16 mouse cellular contexts compared by ENCODE assay signal in genomic region chr15:25365503-25365902, GRCm38 (mm10). TPM values are rescaled to one million over a fixed set of nuclear protein-coding genes. Genes with fewer than 3 reads are reported as not detected.
DNase-seq lines count a peak whose midpoint lies in the region; ATAC-seq lines count a peak whose summit lies in the region.
"Had no signal": no experiment of that assay in that cellular context is flagged by ENCODE, and none has a peak within 500 bp of the region (broad histone marks: within the 10 kb centered on the region; RNA-seq: fewer than 3 reads in every experiment).

No protein-coding gene starts in this region.

- no peak overlapping the region for H3K4me3 ChIP-seq in embryonic facial prominence, embryonic 13.5 days
- no peak overlapping the region for H3K4me3 ChIP-seq in hindbrain, embryonic 12.5 days
- H3K4me3 ChIP-seq in midbrain, embryonic 16.5 days (ENCODE audit: low read depth, low read length): no peak overlapping the region

- 33% methylated on average over 5 of the region's 5 CpGs for WGBS in embryonic facial prominence, embryonic 13.5 days
- WGBS in hindbrain, embryonic 12.5 days: 15% methylated on average over 5 of the region's 5 CpGs
- WGBS in midbrain, embryonic 16.5 days: 14% methylated on average over 5 of the region's 5 CpGs

- H3K4me1 ChIP-seq in embryonic facial prominence, embryonic 13.5 days: peaks cover 32% of the 10 kb centered on the region
- peaks cover 63% of the 10 kb centered on the region for H3K4me1 ChIP-seq in hindbrain, embryonic 12.5 days
- peaks cover 60% of the 10 kb centered on the region for H3K4me1 ChIP-seq in midbrain, embryonic 16.5 days (ENCODE audit: control insufficient read depth, insufficient read depth, low read length)

- peak overlapping the region; percentile 15; the same call in 1 of the 2 replicates for H3K4me2 ChIP-seq in embryonic facial prominence, embryonic 13.5 days
- peak overlapping the region; percentile 50 for H3K4me2 ChIP-seq in hindbrain, embryonic 12.5 days (replicated peaks)
- 0 out of 2 replicates have a peak overlapping the region, but pooled peaks have one; percentile 15 for H3K4me2 ChIP-seq in midbrain, embryonic 16.5 days (ENCODE audit: low read length)

- no peaks in the 10 kb centered on the region for H3K9me3 ChIP-seq in embryonic facial prominence, embryonic 13.5 days
- no peaks in the 10 kb centered on the region for H3K9me3 ChIP-seq in hindbrain, embryonic 12.5 days (replicated peaks)
- H3K9me3 ChIP-seq in midbrain, embryonic 16.5 days (replicated peaks; ENCODE audit: control insufficient read depth, low read length, poor library complexity, severe bottlenecking): no peaks in the 10 kb centered on the region
- H3K9me3 ChIP-seq: embryonic facial prominence, embryonic 15.5 days; stomach, embryonic 15.5 days had no signal

- no peak overlapping the region for H3K27ac ChIP-seq in embryonic facial prominence, embryonic 13.5 days
- H3K27ac ChIP-seq in hindbrain, embryonic 12.5 days: 0 out of 2 replicates have a peak overlapping the region, but pooled peaks have one; percentile 67
- peak overlapping the region; percentile 73 for H3K27ac ChIP-seq in midbrain, embryonic 16.5 days (ENCODE audit: low read length)
- H3K27ac ChIP-seq: embryonic facial prominence, embryonic 15.5 days; stomach, embryonic 15.5 days had no signal

- DNase-seq in Muller cell, postnatal 12 days (ENCODE audit: inconsistent ontology term): peak; percentile 70
- DNase-seq in ovary, postnatal 36 days (ENCODE audit: low spot score): no peak
- no peak for DNase-seq in ovary, postnatal 10 days (ENCODE audit: low spot score)
- no peak for DNase-seq in cerebellum, postnatal 4 days (ENCODE audit: low spot score in 2 of 2)
- DNase-seq: adrenal gland, adult 8-10 months; cerebellum, adult 18-20 months; gastrocnemius, postnatal 25 days; layer of hippocampus, postnatal 36 days; liver; right cerebral cortex, postnatal 25 days had no signal

- peaks cover 9% of the 10 kb centered on the region for H3K36me3 ChIP-seq in embryonic facial prominence, embryonic 13.5 days
- H3K36me3 ChIP-seq in hindbrain, embryonic 12.5 days: peaks cover 10% of the 10 kb centered on the region; the same call in 1 of the 2 replicates
- H3K36me3 ChIP-seq in midbrain, embryonic 16.5 days (ENCODE audit: control insufficient read depth, insufficient read depth, low read length): peaks cover 10% of the 10 kb centered on the region; the same call in 1 of the 2 replicates
- H3K36me3 ChIP-seq: embryonic facial prominence, embryonic 15.5 days; stomach, embryonic 15.5 days had no signal

- ATAC-seq in embryonic facial prominence, embryonic 13.5 days (ENCODE audit: insufficient number of reproducible peaks, insufficient read depth, low FRiP score, low TSS enrichment, low read depth): no peak
- no peak for ATAC-seq in hindbrain, embryonic 12.5 days (ENCODE audit: low FRiP score)
- no peak for ATAC-seq in midbrain, embryonic 16.5 days
- ATAC-seq: lung, postnatal 0 days had no signal

- no peaks in the 10 kb centered on the region for H3K27me3 ChIP-seq in embryonic facial prominence, embryonic 13.5 days
- no peaks in the 10 kb centered on the region for H3K27me3 ChIP-seq in hindbrain, embryonic 12.5 days
- no peaks in the 10 kb centered on the region for H3K27me3 ChIP-seq in midbrain, embryonic 16.5 days (ENCODE audit: control insufficient read depth, insufficient read depth, low read depth, low read length)
- H3K27me3 ChIP-seq: embryonic facial prominence, embryonic 15.5 days; stomach, embryonic 15.5 days had no signal

- H3K9ac ChIP-seq in embryonic facial prominence, embryonic 13.5 days: no peak overlapping the region
- H3K9ac ChIP-seq in hindbrain, embryonic 12.5 days: 0 out of 2 replicates have a peak overlapping the region, but pooled peaks have one; percentile 38
- H3K9ac ChIP-seq in midbrain, embryonic 16.5 days (ENCODE audit: low read depth, low read length): no peak overlapping the region
- H3K9ac ChIP-seq: stomach, embryonic 15.5 days had no signal

RNA-seq across cellular contexts. Expression of gene Basp1, which starts 48.1 kb away (rescaled TPM):
- 56.1 and 66.2 TPM in 2 replicates for polyA plus RNA-seq in embryonic facial prominence, embryonic 13.5 days (2015; fragmentation: Nextera tagmentation; extraction: Ambion mirVana)
- 381 and 469 TPM in 2 replicates for polyA plus RNA-seq in hindbrain, embryonic 12.5 days (2016; fragmentation: Nextera tagmentation; extraction: Ambion mirVana)
- 213 and 240 TPM in 2 replicates for polyA plus RNA-seq in midbrain, embryonic 16.5 days (2015; fragmentation: Nextera tagmentation; extraction: Ambion mirVana)
